In genomic region chr11:115615108-115615825, GRCm38 (mm10) we compare ENCODE assay signal across 12 mouse cellular contexts. TPM values are rescaled to one million over a fixed set of nuclear protein-coding genes. Genes with fewer than 3 reads are reported as not detected.
DNase-seq lines count a peak whose midpoint lies in the region; ATAC-seq lines count a peak whose summit lies in the region.
"Had no signal": no experiment of that assay in that cellular context is flagged by ENCODE, and none has a peak within 500 bp of the region (broad histone marks: within the 10 kb centered on the region; RNA-seq: fewer than 3 reads in every experiment).

No protein-coding gene starts in this region.

- H3K9me3 ChIP-seq in embryonic facial prominence, embryonic 13.5 days, result no peaks in the 10 kb centered on the region
- H3K9me3 ChIP-seq in embryonic facial prominence, embryonic 10.5 days, result no peaks in the 10 kb centered on the region
- H3K9me3 ChIP-seq in midbrain, embryonic 12.5 days, result no peaks in the 10 kb centered on the region
- H3K9me3 ChIP-seq in midbrain, embryonic 16.5 days (replicated peaks; ENCODE audit: control insufficient read depth, low read length, poor library complexity, severe bottlenecking), result no peaks in the 10 kb centered on the region
- no peaks in the 10 kb centered on the region for H3K9me3 ChIP-seq in stomach, embryonic 16.5 days (replicated peaks; ENCODE audit: control insufficient read depth, low read length)
- H3K9me3 ChIP-seq: forebrain, embryonic 13.5 days; neural tube, embryonic 13.5 days had no signal

- H3K9ac ChIP-seq in embryonic facial prominence, embryonic 13.5 days, result 0 out of 2 replicates have a peak overlapping the region, but pooled peaks have one; percentile 6
- 0 out of 2 replicates have a peak overlapping the region, but pooled peaks have one; percentile 6 for H3K9ac ChIP-seq in midbrain, embryonic 12.5 days (replicated peaks)
- no peak overlapping the region for H3K9ac ChIP-seq in midbrain, embryonic 16.5 days (ENCODE audit: low read depth, low read length)
- H3K9ac ChIP-seq in stomach, embryonic 16.5 days (ENCODE audit: low read length), result peak overlapping the region; percentile 35; the same call in 1 of the 2 replicates
- H3K9ac ChIP-seq: forebrain, embryonic 13.5 days; neural tube, embryonic 13.5 days had no signal

- H3K4me1 ChIP-seq in embryonic facial prominence, embryonic 13.5 days, result peaks cover 15% of the 10 kb centered on the region
- H3K4me1 ChIP-seq in embryonic facial prominence, embryonic 10.5 days, result peaks cover 25% of the 10 kb centered on the region
- peaks cover 14% of the 10 kb centered on the region for H3K4me1 ChIP-seq in midbrain, embryonic 12.5 days
- H3K4me1 ChIP-seq in midbrain, embryonic 16.5 days (ENCODE audit: control insufficient read depth, insufficient read depth, low read length), result peaks cover 12% of the 10 kb centered on the region
- H3K4me1 ChIP-seq in stomach, embryonic 16.5 days (ENCODE audit: control insufficient read depth, insufficient read depth, low read length), result peaks cover 21% of the 10 kb centered on the region

- peaks cover 47% of the 10 kb centered on the region for H3K36me3 ChIP-seq in embryonic facial prominence, embryonic 13.5 days
- H3K36me3 ChIP-seq in embryonic facial prominence, embryonic 10.5 days (replicated peaks), result peaks cover 50% of the 10 kb centered on the region
- H3K36me3 ChIP-seq in midbrain, embryonic 12.5 days, result peaks cover 19% of the 10 kb centered on the region
- peaks cover 11% of the 10 kb centered on the region for H3K36me3 ChIP-seq in midbrain, embryonic 16.5 days (ENCODE audit: control insufficient read depth, insufficient read depth, low read length)
- H3K36me3 ChIP-seq in stomach, embryonic 16.5 days (ENCODE audit: control insufficient read depth, insufficient read depth, low read length), result peaks cover 5% of the 10 kb centered on the region; the same call in 1 of the 2 replicates

- H3K4me3 ChIP-seq in embryonic facial prominence, embryonic 13.5 days, result no peak overlapping the region
- H3K4me3 ChIP-seq in embryonic facial prominence, embryonic 10.5 days, result no peak overlapping the region
- no peak overlapping the region for H3K4me3 ChIP-seq in midbrain, embryonic 12.5 days
- no peak overlapping the region for H3K4me3 ChIP-seq in midbrain, embryonic 16.5 days (ENCODE audit: low read depth, low read length)
- H3K4me3 ChIP-seq in stomach, embryonic 16.5 days (replicated peaks; ENCODE audit: low read length), result no peak overlapping the region
- H3K4me3 ChIP-seq: forebrain, embryonic 13.5 days; neural tube, embryonic 13.5 days had no signal

- intact Hi-C loops in heart, postnatal 25 days (cut with DNase I), result no loop called here

- WGBS in embryonic facial prominence, embryonic 13.5 days, result 81% methylated on average over 15 of the region's 15 CpGs
- WGBS in embryonic facial prominence, embryonic 10.5 days, result 85% methylated on average over 15 of the region's 15 CpGs
- 87% methylated on average over 15 of the region's 15 CpGs for WGBS in midbrain, embryonic 12.5 days
- WGBS in midbrain, embryonic 16.5 days, result 80% methylated on average over 15 of the region's 15 CpGs
- WGBS in stomach, embryonic 16.5 days, result 75% methylated on average over 15 of the region's 15 CpGs

- H3K27ac ChIP-seq in embryonic facial prominence, embryonic 13.5 days, result no peak overlapping the region
- no peak overlapping the region for H3K27ac ChIP-seq in embryonic facial prominence, embryonic 10.5 days (replicated peaks)
- H3K27ac ChIP-seq in midbrain, embryonic 12.5 days (replicated peaks), result no peak overlapping the region
- no peak overlapping the region for H3K27ac ChIP-seq in midbrain, embryonic 16.5 days (ENCODE audit: low read length)
- H3K27ac ChIP-seq in stomach, embryonic 16.5 days (ENCODE audit: low read length), result peak overlapping the region; percentile 70
- H3K27ac ChIP-seq: forebrain, embryonic 13.5 days; neural tube, embryonic 13.5 days had no signal

- no peaks in the 10 kb centered on the region for H3K27me3 ChIP-seq in embryonic facial prominence, embryonic 13.5 days
- H3K27me3 ChIP-seq in embryonic facial prominence, embryonic 10.5 days (replicated peaks; ENCODE audit: low read depth, poor library complexity, severe bottlenecking), result no peaks in the 10 kb centered on the region; the same call in 1 of the 2 replicates
- peaks cover 22% of the 10 kb centered on the region for H3K27me3 ChIP-seq in midbrain, embryonic 12.5 days
- H3K27me3 ChIP-seq in midbrain, embryonic 16.5 days (ENCODE audit: control insufficient read depth, insufficient read depth, low read depth, low read length), result 0 out of 2 replicates have a peak, but pooled peaks cover 3% of the 10 kb centered on the region
- H3K27me3 ChIP-seq in stomach, embryonic 16.5 days (ENCODE audit: control insufficient read depth, insufficient read depth, low read length), result no peaks in the 10 kb centered on the region

- ATAC-seq in embryonic facial prominence, embryonic 13.5 days (ENCODE audit: insufficient number of reproducible peaks, insufficient read depth, low FRiP score, low TSS enrichment, low read depth), result no peak
- ATAC-seq in midbrain, embryonic 12.5 days (ENCODE audit: low FRiP score, low read depth), result no peak
- no peak for ATAC-seq in midbrain, embryonic 16.5 days
- no peak for ATAC-seq in stomach, embryonic 16.5 days (ENCODE audit: insufficient read depth, low FRiP score)
- ATAC-seq: forebrain, embryonic 13.5 days; hindbrain, embryonic 16.5 days had no signal

- DNase-seq in embryonic facial prominence, embryonic 10.5 days (ENCODE audit: low spot score), result no peak
- DNase-seq in heart, postnatal 25 days (ENCODE audit: low spot score), result peak; percentile 20
- DNase-seq in spleen, adult 12 weeks (ENCODE audit: low spot score), result no peak
- DNase-seq in lung, postnatal 4 days, result no peak
- DNase-seq: lung, postnatal 10 days had no signal

- no peak overlapping the region for H3K4me2 ChIP-seq in embryonic facial prominence, embryonic 13.5 days
- H3K4me2 ChIP-seq in midbrain, embryonic 12.5 days (replicated peaks), result no peak overlapping the region
- no peak overlapping the region for H3K4me2 ChIP-seq in midbrain, embryonic 16.5 days (ENCODE audit: low read length)
- H3K4me2 ChIP-seq in stomach, embryonic 16.5 days (ENCODE audit: low read depth, low read length), result peak overlapping the region; percentile 27; the same call in 1 of the 2 replicates
- H3K4me2 ChIP-seq: forebrain, embryonic 13.5 days; neural tube, embryonic 13.5 days had no signal

RNA-seq across cellular contexts. Expression of gene Mif4gd, which starts 2.5 kb away (rescaled TPM):
- polyA plus RNA-seq in embryonic facial prominence, embryonic 13.5 days (2015; fragmentation: Nextera tagmentation; extraction: Ambion mirVana), result 20.2 and 20.6 TPM in 2 replicates
- polyA plus RNA-seq in embryonic facial prominence, embryonic 10.5 days (2016; fragmentation: Nextera tagmentation; extraction: Ambion mirVana), result 19.4 and 19.8 TPM in 2 replicates
- polyA plus RNA-seq in midbrain, embryonic 12.5 days (2016; fragmentation: Nextera tagmentation; extraction: Ambion mirVana), result 12.2 and 15.1 TPM in 2 replicates
- 12.5 and 12.7 TPM in 2 replicates for polyA plus RNA-seq in midbrain, embryonic 16.5 days (2015; fragmentation: Nextera tagmentation; extraction: Ambion mirVana)
- total RNA-seq in heart, postnatal 25 days (2021), result 10 to 100 TPM; 45.5 to 56.9 TPM
- 35.9 and 47.4 TPM in 2 replicates for polyA plus RNA-seq in stomach, embryonic 16.5 days (2015; fragmentation: Nextera tagmentation; extraction: Ambion mirVana)

RNA-seq across cellular contexts. Expression of gene Gga3, which starts 11.4 kb away (rescaled TPM):
- polyA plus RNA-seq in embryonic facial prominence, embryonic 13.5 days (2015; fragmentation: Nextera tagmentation; extraction: Ambion mirVana), result 18.9 and 24.6 TPM in 2 replicates
- polyA plus RNA-seq in embryonic facial prominence, embryonic 10.5 days (2016; fragmentation: Nextera tagmentation; extraction: Ambion mirVana), result 29.6 and 33.3 TPM in 2 replicates
- 34.6 and 37.2 TPM in 2 replicates for polyA plus RNA-seq in midbrain, embryonic 12.5 days (2016; fragmentation: Nextera tagmentation; extraction: Ambion mirVana)
- 34.7 and 37.5 TPM in 2 replicates for polyA plus RNA-seq in midbrain, embryonic 16.5 days (2015; fragmentation: Nextera tagmentation; extraction: Ambion mirVana)
- 10 to 100 TPM; 20.9 to 24.5 TPM for total RNA-seq in heart, postnatal 25 days (2021)
- 17.4 and 18.8 TPM in 2 replicates for polyA plus RNA-seq in stomach, embryonic 16.5 days (2015; fragmentation: Nextera tagmentation; extraction: Ambion mirVana)

RNA-seq across cellular contexts. Expression of gene Mrps7, which starts 11.5 kb away (rescaled TPM):
- polyA plus RNA-seq in embryonic facial prominence, embryonic 13.5 days (2015; fragmentation: Nextera tagmentation; extraction: Ambion mirVana), result 92.8 and 95.6 TPM in 2 replicates
- polyA plus RNA-seq in embryonic facial prominence, embryonic 10.5 days (2016; fragmentation: Nextera tagmentation; extraction: Ambion mirVana), result 100 and 101 TPM in 2 replicates
- 85.7 and 89.0 TPM in 2 replicates for polyA plus RNA-seq in midbrain, embryonic 12.5 days (2016; fragmentation: Nextera tagmentation; extraction: Ambion mirVana)
- polyA plus RNA-seq in midbrain, embryonic 16.5 days (2015; fragmentation: Nextera tagmentation; extraction: Ambion mirVana), result 75.6 and 77.0 TPM in 2 replicates
- 10 to 100 TPM; 74.0 to 82.3 TPM for total RNA-seq in heart, postnatal 25 days (2021)
- 78.5 and 91.1 TPM in 2 replicates for polyA plus RNA-seq in stomach, embryonic 16.5 days (2015; fragmentation: Nextera tagmentation; extraction: Ambion mirVana)

RNA-seq across cellular contexts. Expression of gene Slc25a19, which starts 12.8 kb away (rescaled TPM):
- polyA plus RNA-seq in embryonic facial prominence, embryonic 13.5 days (2015; fragmentation: Nextera tagmentation; extraction: Ambion mirVana), result 25.0 and 28.0 TPM in 2 replicates
- polyA plus RNA-seq in embryonic facial prominence, embryonic 10.5 days (2016; fragmentation: Nextera tagmentation; extraction: Ambion mirVana), result 23.5 and 24.6 TPM in 2 replicates
- polyA plus RNA-seq in midbrain, embryonic 12.5 days (2016; fragmentation: Nextera tagmentation; extraction: Ambion mirVana), result 26.2 and 26.9 TPM in 2 replicates
- polyA plus RNA-seq in midbrain, embryonic 16.5 days (2015; fragmentation: Nextera tagmentation; extraction: Ambion mirVana), result 42.5 and 50.8 TPM in 2 replicates
- total RNA-seq in heart, postnatal 25 days (2021), result 10 to 100 TPM; 41.6 to 45.9 TPM
- 22.1 and 22.7 TPM in 2 replicates for polyA plus RNA-seq in stomach, embryonic 16.5 days (2015; fragmentation: Nextera tagmentation; extraction: Ambion mirVana)

RNA-seq across cellular contexts. Expression of gene Nup85, which starts 51.0 kb away (rescaled TPM):
- 180 and 186 TPM in 2 replicates for polyA plus RNA-seq in embryonic facial prominence, embryonic 13.5 days (2015; fragmentation: Nextera tagmentation; extraction: Ambion mirVana)
- 252 and 253 TPM in 2 replicates for polyA plus RNA-seq in embryonic facial prominence, embryonic 10.5 days (2016; fragmentation: Nextera tagmentation; extraction: Ambion mirVana)
- 168 and 172 TPM in 2 replicates for polyA plus RNA-seq in midbrain, embryonic 12.5 days (2016; fragmentation: Nextera tagmentation; extraction: Ambion mirVana)
- 103 and 106 TPM in 2 replicates for polyA plus RNA-seq in midbrain, embryonic 16.5 days (2015; fragmentation: Nextera tagmentation; extraction: Ambion mirVana)
- 10 to 100 TPM; 20.4 to 25.1 TPM for total RNA-seq in heart, postnatal 25 days (2021)
- polyA plus RNA-seq in stomach, embryonic 16.5 days (2015; fragmentation: Nextera tagmentation; extraction: Ambion mirVana), result 138 and 141 TPM in 2 replicates
